ENCODE assay signal across 19 mouse cellular contexts in the genomic region with DNA sequence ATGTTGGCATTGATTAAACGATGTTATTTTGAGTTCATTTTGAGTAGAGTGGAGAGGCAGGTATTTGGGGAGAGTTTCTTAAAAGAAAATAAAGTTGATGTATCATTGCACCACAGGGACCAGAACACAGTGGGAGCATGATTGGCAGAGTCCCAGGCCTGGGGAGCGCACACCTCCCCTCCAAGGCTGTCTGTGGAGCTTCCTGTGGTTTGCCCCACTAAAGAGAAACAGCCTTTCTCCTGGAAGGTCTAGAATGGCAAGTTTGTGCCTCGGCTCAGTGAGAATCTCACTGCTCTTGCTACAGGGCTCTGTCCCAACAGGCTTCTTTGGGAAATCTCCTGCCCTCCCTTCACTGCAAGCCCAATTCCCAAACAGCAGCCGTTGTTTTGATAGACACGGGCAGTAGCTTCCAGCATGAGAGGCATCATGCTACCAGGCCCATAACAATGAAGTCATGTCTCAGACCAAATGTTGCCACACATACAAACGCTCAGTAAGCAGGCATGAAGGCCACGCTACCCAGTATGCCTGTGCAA.
A peak's percentile ranks its signal among the peaks of the same experiment; 100 is the strongest.
DNase-seq lines count a peak whose midpoint lies in the region; ATAC-seq lines count a peak whose summit lies in the region.
"Had no signal": no experiment of that assay in that cellular context is flagged by ENCODE, and none has a peak within 500 bp of the region (broad histone marks: within the 10 kb centered on the region; RNA-seq: fewer than 3 reads in every experiment).

No protein-coding gene starts in this region.

- H3K27ac ChIP-seq in embryonic facial prominence, embryonic 15.5 days (replicated peaks), result peak overlapping the region; percentile 68
- H3K27ac ChIP-seq: hindbrain, embryonic 14.5 days; liver, embryonic 13.5 days; neural tube, embryonic 12.5 days; stomach, postnatal 0 days had no signal

- peak; percentile 21 for DNase-seq in adrenal gland, postnatal 14 days
- no peak for DNase-seq in adrenal gland, postnatal 25 days
- DNase-seq in thymus, postnatal 0 days (ENCODE audit: low spot score), result peak; percentile 36
- no peak for DNase-seq in thymus, postnatal 36 days
- DNase-seq in frontal cortex, adult 2 months (ENCODE audit: extremely low spot score in 1 of 2, low spot score in 1 of 2), result no peak
- no peak for DNase-seq in natural killer cell, adult 2 months (ENCODE audit: low spot score in 2 of 2)
- DNase-seq: cerebellum, adult 9-11 months; heart, postnatal 10 days; kidney, adult 9 months; liver, embryonic 13.5 days; lung, embryonic 14.5 days; lung, postnatal 36 days had no signal

- WGBS in embryonic facial prominence, embryonic 15.5 days, result 41% methylated on average over 7 of the region's 7 CpGs

- H3K9ac ChIP-seq in embryonic facial prominence, embryonic 15.5 days, result no peak overlapping the region
- H3K9ac ChIP-seq: hindbrain, embryonic 14.5 days; liver, embryonic 13.5 days; lung, embryonic 14.5 days; neural tube, embryonic 12.5 days had no signal

- no peaks in the 10 kb centered on the region for H3K9me3 ChIP-seq in embryonic facial prominence, embryonic 15.5 days (replicated peaks)
- H3K9me3 ChIP-seq: G1E; liver, embryonic 13.5 days; neural tube, embryonic 12.5 days had no signal

- H3K27me3 ChIP-seq in embryonic facial prominence, embryonic 15.5 days, result no peaks in the 10 kb centered on the region
- H3K27me3 ChIP-seq: liver, embryonic 13.5 days; neural tube, embryonic 12.5 days had no signal

- no peak overlapping the region for H3K4me2 ChIP-seq in embryonic facial prominence, embryonic 15.5 days (replicated peaks)
- H3K4me2 ChIP-seq: heart, embryonic 11.5 days; hindbrain, embryonic 14.5 days; liver, embryonic 13.5 days; lung, embryonic 14.5 days; neural tube, embryonic 12.5 days had no signal

- no peaks in the 10 kb centered on the region for H3K36me3 ChIP-seq in embryonic facial prominence, embryonic 15.5 days
- H3K36me3 ChIP-seq: liver, embryonic 13.5 days had no signal

- H3K4me3 ChIP-seq in embryonic facial prominence, embryonic 15.5 days (replicated peaks), result no peak overlapping the region
- H3K4me3 ChIP-seq: liver, embryonic 13.5 days; neural tube, embryonic 12.5 days had no signal

- ATAC-seq in embryonic facial prominence, embryonic 15.5 days (ENCODE audit: insufficient number of reproducible peaks, low FRiP score, low TSS enrichment, low read depth), result 0 out of 2 replicates have a peak, but pooled peaks have one; percentile 15
- ATAC-seq: forebrain, embryonic 14.5 days had no signal

- peaks cover 12% of the 10 kb centered on the region for H3K4me1 ChIP-seq in embryonic facial prominence, embryonic 15.5 days
- H3K4me1 ChIP-seq: liver, embryonic 13.5 days; neural tube, embryonic 12.5 days had no signal

Comparison
In these comparisons a context has a peak if more than half of its experiments do, and no peak if none do; other contexts are left out.
1. DNase-seq: peak in adrenal gland, postnatal 14 days (single experiment) and thymus, postnatal 0 days (single experiment); none in adrenal gland, postnatal 25 days (single experiment), thymus, postnatal 36 days (0 of 2), frontal cortex, adult 2 months (0 of 2) and natural killer cell, adult 2 months (0 of 2).